Mouse (Mus musculus) heart, adult 2 months (tissue): Measurements from ENCODE around the gene Cntrl. TPM values are rescaled to one million over a fixed set of nuclear protein-coding genes. Genes with fewer than 3 reads are reported as not detected.

Experiments used
- DNase-seq, 2 experiments: peaks; one replicate each; pipeline ENCODE4 v3.0.0; 2021
- H3K27ac ChIP-seq: fragments of 200-600 bp; 2 replicates; pipeline ENCODE4 v1.8.1; 2022
- H3K27me3 ChIP-seq: fragments of 200-500 bp; 2 replicates; pipeline ENCODE4 v1.6.1; 2012; ENCODE audit warnings: mild to moderate bottlenecking, low read length, inconsistent platforms, mixed read lengths; ENCODE audit not compliant: control insufficient read depth, insufficient read depth
- H3K36me3 ChIP-seq: fragments of 200-500 bp; 2 replicates; pipeline ENCODE4 v1.6.1; 2012; ENCODE audit warnings: low read length, inconsistent platforms; ENCODE audit not compliant: control insufficient read depth, insufficient read depth
- H3K4me1 ChIP-seq: fragments of 200-500 bp; 2 replicates; pipeline ENCODE4 v1.6.1; 2011; ENCODE audit warnings: low read length; ENCODE audit not compliant: control insufficient read depth, insufficient read depth
- H3K4me3 ChIP-seq: fragments of 200-600 bp; 2 replicates; pipeline ENCODE4 v1.8.1; 2022
- H3K79me2 ChIP-seq: fragments of 200-500 bp; replicated peaks from 2 replicates; pipeline ENCODE4 v1.6.1; 2012; ENCODE audit warnings: mild to moderate bottlenecking, inconsistent platforms, low read length, moderate library complexity, mixed read lengths; ENCODE audit not compliant: control insufficient read depth, insufficient read depth
- H3K9ac ChIP-seq: fragments of 200-500 bp; 2 replicates; pipeline ENCODE4 v1.6.1; 2012; ENCODE audit warnings: low read depth, mild to moderate bottlenecking, control low read depth, inconsistent platforms, low read length, mixed read lengths
- CTCF ChIP-seq: fragments of 200-600 bp; IDR thresholded peaks from 2 replicates; pipeline ENCODE4 v1.8.1; 2022; ENCODE audit warnings: antibody characterized with exemption, mild to moderate bottlenecking, moderate library complexity
- EP300 ChIP-seq: fragments of 200-500 bp; IDR thresholded peaks from 2 replicates; pipeline ENCODE4 v1.6.1; 2011; ENCODE audit warnings: low read depth, low read length, control low read depth; ENCODE audit not compliant: insufficient read depth
- POLR2A ChIP-seq: fragments of 200-500 bp; IDR thresholded peaks from 2 replicates; pipeline ENCODE4 v1.6.1; 2011; ENCODE audit warnings: mild to moderate bottlenecking, low read depth, low read length, control low read depth; ENCODE audit not compliant: insufficient read depth
- WGBS: fragments of 180-500 bp; shearing (Covaris S2); methylation state at CpG from one replicate; pipeline ENCODE4 v1.1.7; 2018; 5-methylcytosine and 5-hydroxymethylcytosine counted together
- intact Hi-C: fragments of 180-260 bp; cut with DNase I; formaldehyde crosslinking; loops from one replicate; pipeline ENCODE4 v1.15.1; 2025
- polyA plus RNA-seq: library from polyadenylated mRNA; depleted of rRNA; stranded (reverse); fragments of >200 nt; gene quantifications from 2 replicates; pipeline ENCODE4 v1.2.3, GENCODE M21; 2012
- total RNA-seq, 2 experiments: library from RNA; stranded (reverse); gene quantifications; 2 replicates each; pipeline ENCODE4 v1.2.3; 2021

Cntrl gene
- total and polyA plus RNA-seq, 3 experiments, result 5.0 to 6.5 (median 5.3) TPM

DNA sequence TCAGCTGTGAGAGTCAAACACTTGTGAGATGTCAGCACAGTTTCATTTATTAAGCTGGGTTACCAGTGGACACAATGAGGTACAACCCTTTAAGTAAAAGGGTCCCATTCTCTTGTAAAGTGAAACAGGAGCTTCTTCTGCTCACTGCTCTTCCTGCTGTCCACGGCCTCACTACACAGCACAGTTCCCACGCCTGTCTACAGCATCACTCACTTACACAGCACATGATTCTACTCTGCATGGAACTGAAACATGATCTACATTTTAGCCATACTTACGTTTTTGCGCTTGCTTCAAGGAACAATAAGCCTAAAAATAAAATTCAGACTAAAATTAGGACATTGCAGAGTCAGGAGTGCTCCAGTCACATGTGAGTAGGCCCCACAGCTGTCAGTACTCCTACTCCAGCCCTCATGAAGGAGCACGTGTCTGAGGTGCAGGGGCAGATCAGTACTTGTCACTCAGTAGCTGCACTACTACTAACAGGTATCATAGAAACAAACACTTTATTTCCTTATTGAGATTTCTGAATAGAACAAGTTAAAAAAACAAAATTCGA lies 73.9 kb downstream of the Cntrl start:
- H3K79me2 ChIP-seq, result 0 out of 2 replicates have a peak, but pooled peaks cover 3% of the 10 kb centered on the region
- DNase-seq, result no peak
- peak overlapping the region; percentile 52 for H3K27ac ChIP-seq
- 53% methylated on average over 6 of the region's 6 CpGs for WGBS
- TF ChIP-seq POLR2A, result no peak
- H3K27me3 ChIP-seq, result no peaks in the 10 kb centered on the region
- no peak overlapping the region for H3K4me3 ChIP-seq
- peaks cover 49% of the 10 kb centered on the region for H3K36me3 ChIP-seq
- H3K4me1 ChIP-seq, result peaks cover 2% of the 10 kb centered on the region; the same call in 1 of the 2 replicates
- intact Hi-C loops, result no loop called here
- H3K9ac ChIP-seq, result no peak overlapping the region

GRCm38 (mm10) chr2:35188929-35189328 lies 79.6 kb downstream of the Cntrl start:
- Histone ChIP-seq H3K36me3 (peaks cover 51% of the 10 kb centered on the region), H3K27ac (no peak overlapping the region), H3K4me3 (no peak overlapping the region), H3K4me1 (no peaks in the 10 kb centered on the region; the same call in 1 of the 2 replicates), H3K27me3 (no peaks in the 10 kb centered on the region), H3K9ac (no peak overlapping the region), H3K79me2 (peaks cover 4% of the 10 kb centered on the region; the same call in 1 of the 2 replicates)
- intact Hi-C loops, result no loop called here
- 66% methylated on average over 5 of the region's 5 CpGs for WGBS
- no peak for DNase-seq
- no peak for TF ChIP-seq POLR2A
- no peak for TF ChIP-seq CTCF
- TF ChIP-seq EP300, result no peak

- Histone ChIP-seq H3K36me3 (peaks cover 49% of the 10 kb centered on the region), H3K79me2 (peaks cover 7% of the 10 kb centered on the region; the same call in 1 of the 2 replicates), H3K4me3 (no peak overlapping the region), H3K27ac (no peak overlapping the region), H3K4me1 (peaks cover 5% of the 10 kb centered on the region), H3K9ac (no peak overlapping the region), H3K27me3 (no peaks in the 10 kb centered on the region)
- no peak for DNase-seq
- no peak for TF ChIP-seq CTCF
- TF ChIP-seq EP300, result no peak
- TF ChIP-seq POLR2A, result no peak
- intact Hi-C loops, result no loop called here
- 69% methylated on average over 1 of the region's 1 CpGs for WGBS
Observed at GRCm38 (mm10) chr2:35193976-35194375, 84.7 kb downstream of the Cntrl start.

DNA sequence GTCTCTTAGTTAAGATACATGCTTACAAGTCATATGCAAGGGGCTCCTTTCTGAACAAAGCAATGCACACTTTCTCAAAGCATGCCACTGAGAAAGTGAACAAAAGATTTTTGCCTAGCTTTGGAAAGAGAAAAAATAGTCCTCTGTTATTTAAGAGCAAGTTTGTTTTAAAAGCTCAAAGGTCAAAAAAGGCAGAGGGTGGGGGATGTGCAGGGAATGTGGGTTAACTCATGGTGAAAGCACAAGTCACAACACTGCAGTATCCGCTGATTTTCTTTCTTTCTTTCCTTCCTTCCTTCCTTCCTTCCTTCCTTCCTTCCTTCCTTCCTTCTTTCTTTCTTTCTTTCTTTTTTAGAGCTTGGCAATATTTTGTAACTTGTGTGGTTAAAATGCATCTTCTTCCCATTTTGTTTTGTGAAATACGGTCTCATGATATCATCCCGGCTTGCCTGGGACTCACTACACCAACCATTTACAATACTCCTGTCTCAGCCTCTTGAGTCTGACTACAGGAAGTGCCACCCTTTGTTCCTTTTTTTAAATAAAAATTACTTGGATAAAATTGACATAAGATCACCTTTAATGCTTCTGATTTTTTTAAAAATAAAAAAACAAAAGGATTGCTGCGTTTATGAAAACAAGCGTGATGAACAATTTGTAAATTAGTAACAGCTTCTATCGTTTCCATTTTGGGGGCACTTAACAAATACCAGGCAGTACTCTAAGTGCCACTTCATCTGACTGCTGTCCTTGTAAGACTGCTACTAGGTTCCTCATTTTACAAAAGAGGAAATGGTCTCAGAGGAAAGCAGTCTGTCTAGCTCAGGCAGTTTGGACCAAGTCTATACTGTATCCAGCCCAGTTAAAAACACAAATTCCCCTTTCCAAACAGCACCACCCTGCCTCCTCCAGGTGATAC lies 86.6 kb downstream of the Cntrl start:
- WGBS, result 54% methylated on average over 6 of the region's 6 CpGs
- H3K27ac ChIP-seq, result no peak overlapping the region

DNA sequence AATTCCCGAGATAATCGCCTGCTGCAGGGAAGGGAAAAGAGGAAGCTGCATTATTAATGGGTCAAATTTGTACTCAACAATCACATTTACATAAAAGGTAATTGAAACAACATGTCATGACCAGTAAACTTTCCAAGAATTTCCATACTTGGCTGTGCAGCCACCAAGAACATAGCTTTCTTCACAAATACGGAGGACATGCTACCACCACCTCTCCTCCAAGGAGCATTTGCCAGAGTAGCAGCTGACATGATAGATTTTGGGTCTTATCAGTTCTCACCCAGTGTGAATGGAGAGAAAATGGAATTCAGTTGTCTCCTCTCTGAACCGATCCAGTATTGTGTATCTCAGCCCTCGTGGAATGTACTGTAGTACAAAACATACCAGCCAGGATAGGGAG lies 90.2 kb downstream of the Cntrl start:
- DNase-seq, result no peak
- peak overlapping the region; percentile 86 for H3K4me3 ChIP-seq
- TF ChIP-seq EP300, result no peak
- H3K36me3 ChIP-seq, result peaks cover 32% of the 10 kb centered on the region
- peaks cover 10% of the 10 kb centered on the region for H3K4me1 ChIP-seq
- 0% methylated on average over 5 of the region's 5 CpGs for WGBS
- peaks cover 7% of the 10 kb centered on the region; the same call in 1 of the 2 replicates for H3K79me2 ChIP-seq
- intact Hi-C loops, result no loop called here
- no peaks in the 10 kb centered on the region for H3K27me3 ChIP-seq
- H3K9ac ChIP-seq, result peak overlapping the region; percentile 100
- H3K27ac ChIP-seq, result peak overlapping the region; percentile 99

More for the DNA sequence above, 86.6 kb downstream of the Cntrl start:
- Histone ChIP-seq H3K9ac (no peak overlapping the region), H3K27me3 (no peaks in the 10 kb centered on the region), H3K36me3 (peaks cover 47% of the 10 kb centered on the region), H3K4me3 (no peak overlapping the region), H3K4me1 (peaks cover 10% of the 10 kb centered on the region), H3K79me2 (peaks cover 8% of the 10 kb centered on the region; the same call in 1 of the 2 replicates)
- intact Hi-C loops, result no loop called here
- TF ChIP-seq CTCF, result no peak
- no peak for TF ChIP-seq EP300
- TF ChIP-seq POLR2A, result no peak
- DNase-seq, result no peak
